Mouse (Mus musculus): ENCODE measurements around the gene Atxn2l. TPM values are rescaled to one million over a fixed set of nuclear protein-coding genes. Genes with fewer than 3 reads are reported as not detected.
"Not testable (repeated sequence)": the region's sequence is repeated elsewhere in the genome, so short reads cannot be mapped to it uniquely, and the experiment has no call there.

Atxn2l gene
- total RNA-seq, 2 experiments from 2014 or later: 102 to 144 TPM

- DNase-seq (ENCODE audit: low spot score in 2 of 2): no peak
- intact Hi-C loops (cut with DNase I): no loop called here
Observed at GRCm38 (mm10) chr7:126496475-126496874, 6.8 kb downstream of the Atxn2l start.

GRCm38 (mm10) chr7:126494120-126494519 lies 9.1 kb downstream of the Atxn2l start:
- DNase-seq (ENCODE audit: low spot score in 2 of 2): no peak
- intact Hi-C loops (cut with DNase I): no loop called here

GRCm38 (mm10) chr7:126491973-126492372 lies 11.3 kb downstream of the Atxn2l start:
- DNase-seq (ENCODE audit: low spot score in 2 of 2): no peak
- intact Hi-C loops (cut with DNase I): no loop called here

- intact Hi-C loops (cut with DNase I): no loop called here
- no peak for DNase-seq (ENCODE audit: low spot score in 2 of 2)
Observed at GRCm38 (mm10) chr7:126491005-126491404, 12.2 kb downstream of the Atxn2l start.

- DNase-seq (ENCODE audit: low spot score in 2 of 2): not testable (repeated sequence)
- intact Hi-C loops (cut with DNase I): loop anchor here (1.0 to 5.0 kb wide), 2 partner anchors 14 to 80 kb away; partner anchors contain the start of gene Eif3c
Observed at GRCm38 (mm10) chr7:126487617-126488385, 15.4 kb downstream of the Atxn2l start.

- intact Hi-C loops (cut with DNase I): loop anchor here (1.0 to 5.0 kb wide), 2 partner anchors 15 to 80 kb away; partner anchors contain the start of gene Eif3c
Observed at GRCm38 (mm10) chr7:126487052-126487483, 16.2 kb downstream of the Atxn2l start, which contains the start of gene Tufm. TSS of gene Tufm (plus strand) at chr7:126487361.

GRCm38 (mm10) chr7:126482392-126482871 lies 20.8 kb downstream of the Atxn2l start:
- peak; percentile 49 to 54 for DNase-seq (ENCODE audit: low spot score in 2 of 2)
- intact Hi-C loops (cut with DNase I): no loop called here

More at GRCm38 (mm10) chr7:126487052-126487483, 16.2 kb downstream of the Atxn2l start, which contains the start of gene Tufm:
- DNase-seq (ENCODE audit: low spot score in 2 of 2): peak; percentile 97 to 98

GRCm38 (mm10) chr7:126481699-126482098 lies 21.5 kb downstream of the Atxn2l start:
- intact Hi-C loops (cut with DNase I): no loop called here

GRCm38 (mm10) chr7:126474993-126475581 lies 28.1 kb downstream of the Atxn2l start, which contains the start of gene Sh2b1:
TSS of gene Sh2b1 (minus strand) at chr7:126475424.
- DNase-seq (ENCODE audit: low spot score in 2 of 2): peak; percentile 89 to 91
- intact Hi-C loops (cut with DNase I): loop anchor here (5.0 kb wide), 1 partner anchor 78 kb away; the partner anchor contains the start of gene Nfatc2ip

More at GRCm38 (mm10) chr7:126481699-126482098, 21.5 kb downstream of the Atxn2l start:
- no peak for DNase-seq (ENCODE audit: low spot score in 2 of 2)

- DNase-seq (ENCODE audit: low spot score in 2 of 2): peak; percentile 24 to 39
- intact Hi-C loops (cut with DNase I): no loop called here
Observed at GRCm38 (mm10) chr7:126474486-126474955, 28.7 kb downstream of the Atxn2l start.

- intact Hi-C loops (cut with DNase I): no loop called here
- no peak for DNase-seq (ENCODE audit: low spot score in 2 of 2)
Observed at GRCm38 (mm10) chr7:126473470-126474086, 29.7 kb downstream of the Atxn2l start.

- no peak for DNase-seq (ENCODE audit: low spot score in 2 of 2)
- intact Hi-C loops (cut with DNase I): no loop called here
Observed at GRCm38 (mm10) chr7:126472713-126473112, 30.5 kb downstream of the Atxn2l start.

GRCm38 (mm10) chr7:126472306-126472705 lies 30.9 kb downstream of the Atxn2l start:
- intact Hi-C loops (cut with DNase I): no loop called here
- no peak for DNase-seq (ENCODE audit: low spot score in 2 of 2)

- DNase-seq (ENCODE audit: low spot score in 2 of 2): no peak
- intact Hi-C loops (cut with DNase I): no loop called here
Observed at GRCm38 (mm10) chr7:126471853-126472252, 31.4 kb downstream of the Atxn2l start.

GRCm38 (mm10) chr7:126471361-126471760 lies 31.9 kb downstream of the Atxn2l start:
- DNase-seq (ENCODE audit: low spot score in 2 of 2): no peak
- intact Hi-C loops (cut with DNase I): no loop called here

GRCm38 (mm10) chr7:126470077-126470476 lies 33.2 kb downstream of the Atxn2l start:
- no peak for DNase-seq (ENCODE audit: low spot score in 2 of 2)
- intact Hi-C loops (cut with DNase I): no loop called here

- intact Hi-C loops (cut with DNase I): no loop called here
- no peak for DNase-seq (ENCODE audit: low spot score in 2 of 2)
Observed at GRCm38 (mm10) chr7:126467834-126468627, 35.2 kb downstream of the Atxn2l start.

GRCm38 (mm10) chr7:126467271-126467670 lies 36.0 kb downstream of the Atxn2l start:
- no peak for DNase-seq (ENCODE audit: low spot score in 2 of 2)
- intact Hi-C loops (cut with DNase I): no loop called here

GRCm38 (mm10) chr7:126466707-126467106 lies 36.5 kb downstream of the Atxn2l start:
- no peak for DNase-seq (ENCODE audit: low spot score in 2 of 2)
- intact Hi-C loops (cut with DNase I): no loop called here
